Mouse (Mus musculus): ENCODE results near the gene Rpl11.

DNA sequence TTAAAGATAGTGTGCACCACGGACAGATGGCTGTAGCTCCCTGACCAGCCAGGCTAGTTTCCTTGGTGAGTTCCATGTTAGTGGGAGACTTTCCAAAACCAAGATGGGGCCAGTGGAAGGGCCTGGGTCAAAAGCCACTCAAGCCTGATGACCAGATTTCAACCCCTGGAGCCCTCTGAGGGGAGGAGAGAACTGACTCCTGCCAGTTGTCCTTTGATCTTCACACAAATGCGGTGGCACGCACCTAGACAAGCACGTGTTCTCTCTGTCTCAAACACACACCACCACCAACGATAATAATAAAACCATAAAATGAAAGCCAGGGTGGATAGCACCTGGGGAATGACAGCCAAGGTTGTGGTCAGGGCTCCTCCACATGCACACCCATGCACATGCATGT lies 34.0 kb upstream of the Rpl11 start:
- no peak for TF ChIP-seq CTCF (conservative IDR thresholded peaks at IDR 0.05; ENCODE audit: insufficient read depth, insufficient read length, low read depth, low read length)
- no peak for TF ChIP-seq POLR2A (IDR thresholded peaks at IDR 0.05; ENCODE audit: low read depth, low read length)
